Mouse (Mus musculus) midbrain, embryonic 16.5 days (tissue): Measurements from ENCODE around the gene Sdk1. TPM values are rescaled to one million over a fixed set of nuclear protein-coding genes. Genes with fewer than 3 reads are reported as not detected.

Experiments
- ATAC-seq: fragments of 200-750 bp; cut with Nextera tagmentation; 2 replicates; pipeline ENCODE4 v1.8.0; 2017; ENCODE audit warnings: moderate TSS enrichment
- H3K27ac ChIP-seq: fragments of 300-500 bp; sonication (generic); 2 replicates; pipeline ENCODE4 v1.5.1; 2014; ENCODE audit warnings: mild to moderate bottlenecking, low read length, mixed read lengths
- H3K27me3 ChIP-seq: fragments of 300-500 bp; sonication (generic); 2 replicates; pipeline ENCODE4 v1.6.1; 2014; ENCODE audit warnings: low read depth, low read length, mixed read lengths; ENCODE audit not compliant: control insufficient read depth, insufficient read depth
- H3K36me3 ChIP-seq: fragments of 300-500 bp; sonication (generic); 2 replicates; pipeline ENCODE4 v1.6.1; 2014; ENCODE audit warnings: mild to moderate bottlenecking, low read length, moderate library complexity, mixed read lengths; ENCODE audit not compliant: control insufficient read depth, insufficient read depth
- H3K4me1 ChIP-seq: fragments of 300-500 bp; sonication (generic); 2 replicates; pipeline ENCODE4 v1.6.1; 2014; ENCODE audit warnings: mild to moderate bottlenecking, low read length, mixed read lengths; ENCODE audit not compliant: control insufficient read depth, insufficient read depth
- H3K4me2 ChIP-seq: fragments of 300-500 bp; sonication (generic); 2 replicates; pipeline ENCODE4 v1.6.1; 2014; ENCODE audit warnings: mild to moderate bottlenecking, low read length, mixed read lengths
- H3K4me3 ChIP-seq: fragments of 300-500 bp; sonication (generic); 2 replicates; pipeline ENCODE4 v1.5.1; 2014; ENCODE audit warnings: low read depth, mild to moderate bottlenecking, low read length, moderate library complexity, mixed read lengths
- H3K9ac ChIP-seq: fragments of 300-500 bp; sonication (generic); 2 replicates; pipeline ENCODE4 v1.6.1; 2014; ENCODE audit warnings: low read depth, low read length, mixed read lengths
- H3K9me3 ChIP-seq: fragments of 300-500 bp; sonication (generic); replicated peaks from 2 replicates; pipeline ENCODE4 v1.6.1; 2014; ENCODE audit warnings: mild to moderate bottlenecking, low read length, mixed read lengths; ENCODE audit not compliant: control insufficient read depth, poor library complexity, severe bottlenecking
- WGBS: fragments of 180-500 bp; shearing (Covaris S2); extraction: QIAGEN DNeasy Blood & Tissue Kit; methylation state at CpG from one replicate; pipeline ENCODE4 v1.1.7; 2014; 5-methylcytosine and 5-hydroxymethylcytosine counted together
- polyA plus RNA-seq: library from polyadenylated mRNA; unstranded; fragments of >200 nt; fragmentation: Nextera tagmentation; extraction: Ambion mirVana; gene quantifications from 2 replicates; pipeline ENCODE4 v1.2.1, GENCODE M21; 2015

Sdk1 gene
- polyA plus RNA-seq, 1 experiment from 2014 or later: 2.5 TPM

- H3K9me3 ChIP-seq: no peaks in the 10 kb centered on the region
- 92% methylated on average over 7 of the region's 7 CpGs for WGBS
- no peak overlapping the region for H3K27ac ChIP-seq
- H3K36me3 ChIP-seq: no peaks in the 10 kb centered on the region
- H3K4me3 ChIP-seq: no peak overlapping the region
- no peak overlapping the region for H3K4me2 ChIP-seq
- ATAC-seq: no peak
- H3K9ac ChIP-seq: no peak overlapping the region
- no peaks in the 10 kb centered on the region for H3K4me1 ChIP-seq
- no peaks in the 10 kb centered on the region for H3K27me3 ChIP-seq
Observed at GRCm38 (mm10) chr5:141952708-141953490, 711.6 kb downstream of the Sdk1 start.

GRCm38 (mm10) chr5:141971071-141971470 lies 729.8 kb downstream of the Sdk1 start:
- no peak overlapping the region for H3K27ac ChIP-seq
- H3K27me3 ChIP-seq: no peaks in the 10 kb centered on the region
- H3K4me1 ChIP-seq: no peaks in the 10 kb centered on the region
- no peaks in the 10 kb centered on the region for H3K36me3 ChIP-seq
- H3K9me3 ChIP-seq: no peaks in the 10 kb centered on the region
- H3K9ac ChIP-seq: no peak overlapping the region
- ATAC-seq: no peak
- no peak overlapping the region for H3K4me3 ChIP-seq
- no peak overlapping the region for H3K4me2 ChIP-seq

GRCm38 (mm10) chr5:141979511-141979910 lies 738.2 kb downstream of the Sdk1 start:
- Histone ChIP-seq H3K27ac (no peak overlapping the region), H3K4me2 (no peak overlapping the region), H3K4me3 (no peak overlapping the region), H3K9ac (no peak overlapping the region), H3K9me3 (no peaks in the 10 kb centered on the region), H3K27me3 (no peaks in the 10 kb centered on the region), H3K4me1 (no peaks in the 10 kb centered on the region), H3K36me3 (no peaks in the 10 kb centered on the region)
- no peak for ATAC-seq

GRCm38 (mm10) chr5:141980746-141981145 lies 739.5 kb downstream of the Sdk1 start:
- ATAC-seq: no peak
- no peaks in the 10 kb centered on the region for H3K27me3 ChIP-seq
- H3K4me2 ChIP-seq: no peak overlapping the region
- no peaks in the 10 kb centered on the region for H3K9me3 ChIP-seq
- no peaks in the 10 kb centered on the region for H3K4me1 ChIP-seq
- no peaks in the 10 kb centered on the region for H3K36me3 ChIP-seq
- H3K27ac ChIP-seq: no peak overlapping the region
- 78% methylated on average over 6 of the region's 6 CpGs for WGBS
- H3K4me3 ChIP-seq: no peak overlapping the region
- H3K9ac ChIP-seq: no peak overlapping the region

GRCm38 (mm10) chr5:141984322-141984721 lies 743.0 kb downstream of the Sdk1 start:
- 88% methylated on average over 4 of the region's 4 CpGs for WGBS
- Histone ChIP-seq H3K27me3 (no peaks in the 10 kb centered on the region), H3K4me1 (no peaks in the 10 kb centered on the region), H3K9ac (no peak overlapping the region), H3K9me3 (no peaks in the 10 kb centered on the region), H3K27ac (no peak overlapping the region), H3K4me2 (no peak overlapping the region), H3K36me3 (no peaks in the 10 kb centered on the region), H3K4me3 (no peak overlapping the region)
- ATAC-seq: no peak

GRCm38 (mm10) chr5:141985003-141985402 lies 743.7 kb downstream of the Sdk1 start:
- ATAC-seq: no peak
- 11% methylated on average over 8 of the region's 8 CpGs for WGBS
- Histone ChIP-seq H3K9me3 (no peaks in the 10 kb centered on the region), H3K27me3 (no peaks in the 10 kb centered on the region), H3K27ac (no peak overlapping the region), H3K4me2 (no peak overlapping the region), H3K4me1 (no peaks in the 10 kb centered on the region), H3K4me3 (no peak overlapping the region), H3K36me3 (no peaks in the 10 kb centered on the region), H3K9ac (no peak overlapping the region)

GRCm38 (mm10) chr5:141985551-141985950 lies 744.3 kb downstream of the Sdk1 start:
- H3K36me3 ChIP-seq: no peaks in the 10 kb centered on the region
- no peak for ATAC-seq
- H3K4me2 ChIP-seq: no peak overlapping the region

GRCm38 (mm10) chr5:141987287-141987799 lies 746.1 kb downstream of the Sdk1 start:
- no peaks in the 10 kb centered on the region for H3K27me3 ChIP-seq
- no peak overlapping the region for H3K9ac ChIP-seq
- H3K4me3 ChIP-seq: no peak overlapping the region
- no peak for ATAC-seq
- no peak overlapping the region for H3K27ac ChIP-seq
- H3K36me3 ChIP-seq: no peaks in the 10 kb centered on the region
- H3K4me1 ChIP-seq: no peaks in the 10 kb centered on the region
- 13% methylated on average over 1 of the region's 1 CpGs for WGBS
- H3K4me2 ChIP-seq: no peak overlapping the region
- H3K9me3 ChIP-seq: no peaks in the 10 kb centered on the region

More at GRCm38 (mm10) chr5:141985551-141985950, 744.3 kb downstream of the Sdk1 start:
- no peaks in the 10 kb centered on the region for H3K9me3 ChIP-seq
- no peaks in the 10 kb centered on the region for H3K4me1 ChIP-seq
- H3K9ac ChIP-seq: no peak overlapping the region
- no peaks in the 10 kb centered on the region for H3K27me3 ChIP-seq
- H3K4me3 ChIP-seq: no peak overlapping the region
- H3K27ac ChIP-seq: no peak overlapping the region
- 89% methylated on average over 4 of the region's 4 CpGs for WGBS

GRCm38 (mm10) chr5:141988685-141989084 lies 747.4 kb downstream of the Sdk1 start:
- Histone ChIP-seq H3K9me3 (no peaks in the 10 kb centered on the region), H3K27me3 (no peaks in the 10 kb centered on the region), H3K4me1 (no peaks in the 10 kb centered on the region), H3K36me3 (no peaks in the 10 kb centered on the region), H3K9ac (no peak overlapping the region), H3K4me2 (no peak overlapping the region), H3K27ac (no peak overlapping the region), H3K4me3 (no peak overlapping the region)
- WGBS: 73% methylated on average over 5 of the region's 5 CpGs
- ATAC-seq: no peak
